Mouse (Mus musculus) heart, adult 11 months (tissue): ENCODE measurements around the gene Acsm2.

Experiments used
- DNase-seq: peaks from one replicate; pipeline ENCODE4 v3.0.0; 2022

Acsm2 gene

DNA sequence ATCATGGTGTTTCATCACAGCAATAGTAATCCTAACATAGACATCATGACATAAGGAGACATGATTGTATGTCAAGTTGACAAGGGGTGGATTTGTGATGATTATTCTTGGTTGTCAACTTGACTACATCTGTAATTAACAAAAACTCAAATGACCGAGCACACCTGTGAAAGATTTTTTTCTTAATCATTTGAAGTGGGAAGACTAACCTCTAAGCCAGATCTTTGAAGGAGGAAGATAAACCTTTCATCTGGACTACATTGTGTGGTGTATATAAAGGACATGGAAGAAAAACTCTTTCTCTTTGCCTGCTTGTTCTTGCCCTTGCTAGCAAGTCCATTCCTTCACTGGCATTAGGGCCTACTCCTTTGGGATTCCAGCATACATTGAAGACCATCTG, at the start of gene Acsm2:
TSS of gene Acsm2 (plus strand) at position 301 of the 400 bp plus-strand sequence.
- peak; percentile 4 for DNase-seq

- DNase-seq: peak; percentile 80
Observed at GRCm38 (mm10) chr7:119511143-119511542, 43.0 kb upstream of the Acsm2 start.

DNA sequence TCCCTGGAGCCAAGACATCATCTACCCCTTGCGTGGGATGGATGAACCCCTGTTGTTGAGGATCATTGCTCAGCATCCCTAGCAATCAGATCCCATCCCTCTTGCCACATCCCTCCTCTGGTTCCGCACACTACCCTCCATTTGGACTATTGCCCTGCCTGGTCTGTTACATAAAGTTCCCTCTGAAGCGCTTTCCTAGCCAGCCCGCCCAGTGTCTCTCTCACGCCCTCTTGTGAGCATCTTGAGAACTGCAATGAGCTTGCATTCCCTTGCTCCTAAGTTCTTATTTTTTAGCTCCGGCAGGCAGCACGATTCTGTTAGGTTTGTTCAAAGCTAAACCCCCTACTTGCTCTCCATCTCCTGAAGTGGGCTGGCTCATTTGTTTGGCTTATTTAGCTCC, 41.1 kb upstream of the Acsm2 start:
- no peak for DNase-seq

- DNase-seq: no peak
Observed at GRCm38 (mm10) chr7:119515492-119516271, 38.5 kb upstream of the Acsm2 start.

DNA sequence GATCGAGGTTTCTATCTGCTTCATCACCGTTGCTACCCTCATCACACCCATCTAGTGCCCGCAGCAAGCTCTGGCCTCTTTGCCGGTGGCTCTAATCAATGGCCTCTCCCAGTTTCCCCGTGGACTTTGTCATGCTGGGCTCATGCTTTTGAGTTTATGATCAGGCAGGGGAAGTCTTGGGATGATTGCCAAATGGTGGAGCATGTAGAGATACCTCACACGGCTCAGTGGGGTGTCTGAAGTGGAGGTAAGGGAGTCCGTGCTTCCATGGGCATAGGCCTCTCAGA, 37.9 kb upstream of the Acsm2 start:
- no peak for DNase-seq

DNA sequence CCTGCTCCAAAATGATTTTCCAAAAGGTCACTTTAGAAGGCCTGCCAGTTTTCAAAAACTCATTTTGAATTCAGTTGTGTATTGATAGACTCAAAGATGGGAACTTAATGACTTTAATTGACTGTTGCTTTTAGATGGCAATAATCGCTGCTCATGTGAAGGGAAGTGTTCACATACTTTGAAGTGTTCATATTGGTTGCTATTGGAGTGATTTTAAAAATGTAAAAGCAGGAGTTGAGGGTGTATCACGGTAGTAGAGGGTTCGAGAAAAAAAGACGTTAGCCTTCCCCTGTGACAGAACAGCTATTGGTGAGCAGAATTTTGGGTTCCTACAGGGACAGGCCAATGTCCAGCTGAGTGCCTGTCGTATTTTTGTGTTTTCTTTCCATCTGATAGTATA, 35.0 kb upstream of the Acsm2 start, which contains the start of gene Acsm5:
TSS of gene Acsm5 (plus strand) at position 301 of the 400 bp plus-strand sequence.
- no peak for DNase-seq

GRCm38 (mm10) chr7:119519654-119520053, 34.5 kb upstream of the Acsm2 start:
- no peak for DNase-seq

DNA sequence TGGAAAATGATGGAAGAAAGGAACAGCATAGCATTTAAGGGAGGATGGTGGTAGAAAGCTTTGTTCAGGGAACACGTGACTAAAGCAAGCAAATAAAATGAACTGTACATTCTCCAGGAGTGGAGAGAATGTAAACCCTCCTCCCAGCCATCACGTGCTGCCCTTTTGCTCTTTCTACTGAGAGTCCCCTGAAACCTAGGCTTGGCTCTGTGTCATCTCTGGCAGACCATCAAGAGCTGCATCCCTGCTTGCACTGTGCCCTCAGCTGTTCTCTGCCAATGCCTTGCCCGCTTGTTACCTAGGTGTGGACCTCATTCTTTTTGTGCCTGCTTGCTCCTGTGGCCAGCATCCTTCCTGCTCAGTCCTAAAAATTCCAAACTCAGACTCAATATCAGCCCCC, 32.3 kb upstream of the Acsm2 start:
- no peak for DNase-seq

DNA sequence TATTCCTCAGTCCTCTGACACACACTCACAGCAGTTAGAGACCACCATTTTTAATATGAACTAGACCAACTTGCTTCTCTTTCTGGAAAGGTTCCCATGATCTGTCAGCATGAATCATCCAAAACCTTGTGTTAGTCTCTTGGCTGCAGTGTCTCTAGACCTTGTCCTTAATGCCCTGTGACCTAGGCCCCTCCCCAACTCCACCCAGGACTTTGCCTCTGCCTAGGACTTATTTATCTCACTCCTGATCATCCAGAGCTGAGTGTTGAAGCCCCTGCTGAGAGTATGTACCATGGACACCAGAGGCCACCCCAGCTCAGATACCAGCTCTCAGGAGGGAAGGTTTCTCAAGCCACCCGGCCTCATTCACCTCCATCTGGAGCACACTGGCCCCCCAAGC, 31.8 kb upstream of the Acsm2 start:
- peak; percentile 57 for DNase-seq

GRCm38 (mm10) chr7:119523389-119523788, 30.8 kb upstream of the Acsm2 start, which contains the start of gene Pdilt:
Gene Pdilt, minus strand, starts transcription at chr7:119523489.
- no peak for DNase-seq

GRCm38 (mm10) chr7:119525881-119526281, 28.3 kb upstream of the Acsm2 start:
- DNase-seq: peak; percentile 97

DNA sequence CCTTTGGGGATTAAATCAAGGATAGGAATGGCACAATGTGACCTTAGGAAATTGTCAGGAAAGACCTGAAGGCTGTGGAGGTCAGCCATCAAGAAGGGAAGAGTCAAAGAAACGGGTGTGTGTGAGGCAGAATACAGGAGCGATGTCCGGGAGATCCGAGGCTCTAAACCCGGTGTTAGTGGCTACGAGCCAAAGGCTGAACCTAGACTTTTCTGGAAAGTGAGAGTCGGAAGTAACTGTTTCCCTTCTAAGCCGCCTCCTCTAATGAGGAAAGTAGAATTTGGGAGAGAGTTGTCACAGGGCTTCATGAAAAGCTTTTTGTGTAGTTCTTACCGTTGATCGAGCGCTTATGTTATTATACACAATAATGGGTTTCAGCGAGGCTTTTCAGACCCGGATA, 27.7 kb upstream of the Acsm2 start:
- DNase-seq: no peak

GRCm38 (mm10) chr7:119527135-119527534, 27.0 kb upstream of the Acsm2 start:
- no peak for DNase-seq

- DNase-seq: no peak
Observed at GRCm38 (mm10) chr7:119527548-119527947, 26.6 kb upstream of the Acsm2 start.

- DNase-seq: no peak
Observed at GRCm38 (mm10) chr7:119528617-119529016, 25.5 kb upstream of the Acsm2 start.

- DNase-seq: no peak
Observed at GRCm38 (mm10) chr7:119532924-119533323, 21.2 kb upstream of the Acsm2 start.

GRCm38 (mm10) chr7:119534389-119534788, 19.8 kb upstream of the Acsm2 start:
- DNase-seq: no peak

DNA sequence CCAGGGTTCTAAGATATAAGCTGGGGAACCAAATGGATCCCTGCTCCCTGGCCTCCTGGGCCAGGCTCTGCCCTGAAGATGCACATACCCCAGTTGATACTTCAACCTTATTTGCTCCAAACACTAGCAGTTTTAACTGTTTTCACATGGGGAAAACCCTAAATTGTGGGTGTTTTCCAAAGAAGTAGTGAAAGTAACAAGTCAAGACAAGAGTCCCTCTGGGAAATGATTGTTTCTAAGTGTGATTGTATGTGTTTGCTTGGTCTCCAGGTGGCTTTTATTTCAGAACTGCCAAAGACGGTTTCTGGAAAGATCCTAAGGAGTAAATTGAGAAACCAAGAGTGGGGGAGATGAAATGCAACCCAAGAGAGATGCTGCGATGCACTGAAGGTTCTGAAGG, 11.7 kb upstream of the Acsm2 start:
- no peak for DNase-seq

DNA sequence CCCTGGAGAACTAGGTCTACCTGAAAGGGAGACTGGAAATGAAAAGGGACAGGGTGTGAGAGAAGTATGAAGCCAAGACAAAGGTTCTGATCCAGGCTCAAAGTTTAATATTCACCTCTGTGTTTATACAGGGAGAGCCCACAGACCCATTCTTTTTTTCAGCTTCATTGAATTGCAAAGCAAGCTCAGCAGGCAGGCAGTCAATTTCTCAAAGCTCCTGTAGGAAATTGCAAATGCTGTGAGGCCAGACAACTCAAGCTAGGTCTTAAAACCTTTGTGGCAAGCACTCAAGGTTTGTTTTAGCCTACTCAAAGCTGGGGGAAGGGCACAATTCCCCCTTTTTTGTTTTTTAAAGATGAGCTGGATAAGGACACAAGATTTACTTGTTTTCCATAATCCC, 8.6 kb upstream of the Acsm2 start:
- DNase-seq: no peak

DNA sequence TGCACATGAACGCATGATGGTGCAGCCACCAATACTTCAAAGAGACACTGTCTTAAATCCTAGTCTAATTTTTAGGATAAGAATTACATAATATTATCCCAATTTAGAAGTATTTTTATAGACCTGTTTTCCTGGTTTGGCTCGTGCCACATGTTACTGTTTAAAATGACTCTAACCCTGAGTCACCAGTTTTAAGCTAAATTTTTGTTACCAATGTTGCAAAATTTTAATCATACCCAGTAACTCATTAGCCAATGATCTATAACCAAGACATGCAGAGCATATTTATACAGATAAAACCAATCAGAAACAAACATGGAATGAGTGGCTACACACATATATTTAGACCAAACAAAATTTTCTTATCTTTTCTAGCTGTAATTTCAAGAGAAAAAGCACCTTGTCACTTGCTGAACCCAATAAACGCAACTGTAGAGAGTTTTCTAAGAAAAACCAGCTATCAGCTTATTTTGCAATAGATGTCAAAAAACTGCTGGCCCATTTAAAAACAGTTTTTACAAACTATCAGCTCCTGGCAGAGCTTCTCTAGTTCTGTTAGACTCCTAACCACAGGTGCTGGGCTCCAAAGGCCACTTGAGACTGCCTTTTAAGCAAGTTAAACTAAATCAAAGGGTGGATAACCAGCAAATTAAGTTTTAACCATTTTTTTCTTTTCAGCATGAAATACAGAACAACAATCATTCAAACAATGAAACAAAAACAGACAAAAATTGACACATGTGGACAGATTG, 3.5 kb upstream of the Acsm2 start:
- DNase-seq: no peak

DNA sequence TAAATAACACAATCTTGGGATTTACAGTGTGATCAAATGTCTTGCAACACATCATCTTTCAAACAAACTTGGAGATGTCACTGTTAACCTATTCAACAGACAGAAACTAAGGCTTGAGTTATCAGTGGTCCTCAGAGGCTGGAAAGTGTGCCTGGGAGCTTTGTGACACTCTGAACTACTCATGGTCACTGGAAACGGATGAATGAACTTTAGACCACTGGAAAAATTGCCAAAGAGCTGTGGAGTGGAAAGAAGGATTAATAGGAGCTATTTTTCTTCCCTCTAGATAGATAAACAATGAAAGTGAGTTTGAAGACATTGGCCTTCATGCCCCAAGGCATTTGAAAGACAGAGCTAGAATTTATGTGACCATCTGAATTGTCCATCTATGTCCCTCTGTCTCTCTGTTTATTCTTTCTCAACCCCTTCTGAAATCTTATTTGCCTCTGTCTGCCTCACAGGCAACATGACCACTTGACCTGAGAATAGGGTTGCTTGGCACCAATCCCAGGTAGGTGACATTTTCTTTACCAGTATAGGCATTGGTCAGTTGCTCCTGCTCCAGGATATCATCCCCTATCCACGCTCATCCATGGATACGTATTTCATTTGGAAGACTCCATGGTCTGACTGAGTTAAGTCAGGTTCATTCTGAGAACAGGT, 5.8 kb downstream of the Acsm2 start:
- DNase-seq: peak; percentile 31

GRCm38 (mm10) chr7:119560452-119560835, 6.3 kb downstream of the Acsm2 start:
- DNase-seq: peak; percentile 30

GRCm38 (mm10) chr7:119561441-119561840, 7.3 kb downstream of the Acsm2 start:
- DNase-seq: peak; percentile 46

GRCm38 (mm10) chr7:119562476-119562875, 8.3 kb downstream of the Acsm2 start:
- peak; percentile 25 for DNase-seq
